Mouse (Mus musculus) splenic B cell, adult 2 months (primary cell): ENCODE measurements around the gene Spata45.

Experiments
- DNase-seq: peaks from one replicate; pipeline ENCODE4 v3.0.0-alpha.2; 2011; ENCODE audit warnings: low read depth, low spot score
- H3K27me3 ChIP-seq: 2 replicates; pipeline ENCODE4 v1.6.1; 2012; ENCODE audit warnings: mild to moderate bottlenecking, low read length, moderate library complexity, mixed read lengths; ENCODE audit not compliant: control insufficient read depth, poor library complexity, insufficient read depth, severe bottlenecking
- H3K36me3 ChIP-seq: 2 replicates; pipeline ENCODE4 v1.6.1; 2012; ENCODE audit warnings: mild to moderate bottlenecking, low read length, moderate library complexity, mixed read lengths; ENCODE audit not compliant: control insufficient read depth, poor library complexity, insufficient read depth, severe bottlenecking

Gene Spata45

DNA sequence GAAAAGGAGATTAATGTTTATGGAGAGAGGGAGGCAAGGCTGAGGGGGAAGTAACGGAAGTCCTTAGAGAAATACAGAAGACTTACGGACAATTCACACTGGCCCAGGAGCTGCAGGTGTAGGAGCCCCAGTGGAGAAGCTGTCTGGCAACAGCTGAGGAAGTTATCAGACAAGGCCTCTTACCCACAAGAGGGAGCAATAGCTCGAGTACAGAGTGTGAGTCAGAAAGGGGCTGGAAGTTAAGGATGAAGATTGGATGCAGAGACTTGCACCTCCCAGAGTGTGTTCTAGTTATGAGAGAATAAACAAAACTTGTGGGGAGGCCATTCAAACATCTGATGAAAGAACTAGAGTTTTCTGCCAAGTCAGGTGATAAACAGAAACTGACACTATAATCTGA lies 21.0 kb downstream of the Spata45 start:
- no peaks in the 10 kb centered on the region for H3K27me3 ChIP-seq
- no peaks in the 10 kb centered on the region for H3K36me3 ChIP-seq
- DNase-seq, result peak; percentile 13

DNA sequence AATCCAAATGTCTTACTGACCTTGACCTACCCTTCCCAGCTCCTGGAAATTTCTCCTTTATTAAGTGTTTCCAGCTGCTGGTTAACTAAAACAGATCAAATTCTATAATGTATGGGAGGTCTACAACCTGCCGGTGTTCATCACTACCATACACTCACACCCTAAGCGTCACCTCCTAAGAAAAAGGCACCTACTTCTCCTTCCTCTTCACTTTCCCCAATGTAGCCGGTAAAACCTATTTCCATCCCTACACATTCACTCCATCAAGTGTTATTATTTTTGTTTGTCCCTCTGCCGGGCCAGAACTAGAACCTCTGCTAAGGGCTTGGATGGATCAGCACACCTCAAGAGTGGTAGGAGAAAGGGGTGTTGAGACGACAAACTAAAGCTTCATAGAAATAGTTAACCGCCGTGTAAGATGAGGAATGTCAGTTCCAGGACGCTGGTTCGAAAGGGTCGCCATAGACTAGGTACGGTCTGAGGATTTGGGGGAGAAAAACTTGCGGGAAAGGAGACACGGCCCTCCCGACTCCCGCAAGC lies 25.9 kb downstream of the Spata45 start:
- H3K36me3 ChIP-seq, result no peaks in the 10 kb centered on the region
- no peaks in the 10 kb centered on the region for H3K27me3 ChIP-seq
- DNase-seq, result no peak

DNA sequence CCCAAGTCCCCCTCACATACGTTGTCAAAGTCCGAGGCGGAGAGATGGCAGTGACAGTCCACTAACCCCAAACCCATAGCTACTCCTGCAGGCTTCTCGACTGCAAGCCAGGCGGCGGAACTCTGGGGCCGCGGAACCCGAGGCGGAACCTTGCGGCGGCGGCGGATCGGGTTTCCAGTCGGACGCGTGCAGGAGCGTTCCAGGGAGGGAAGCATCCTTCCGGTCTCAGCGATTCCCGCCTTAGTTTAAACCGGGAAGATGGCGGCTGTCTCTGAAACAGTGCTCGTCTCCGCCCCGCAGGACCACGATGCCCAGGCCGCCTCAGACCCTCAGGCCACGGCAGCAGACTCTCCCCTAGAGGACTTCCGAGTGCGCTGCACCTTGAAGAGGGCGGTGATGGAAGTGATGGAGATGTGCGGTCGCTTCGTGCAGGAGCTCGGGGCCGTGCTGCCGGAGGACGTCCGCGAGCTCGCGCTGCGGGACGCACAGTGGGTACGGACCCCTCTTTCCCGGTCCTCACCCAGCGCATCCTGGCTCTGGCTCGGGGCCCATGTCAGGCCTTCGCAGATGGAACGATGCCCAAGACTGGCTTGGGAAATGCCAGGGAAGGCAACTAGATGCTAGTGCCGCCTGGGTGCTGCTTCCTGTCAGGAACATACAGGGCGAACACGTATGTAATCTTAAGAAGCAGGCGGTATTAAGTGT lies 26.5 kb downstream of the Spata45 start, which contains the start of the genes Tatdn3 and Nsl1:
TSS of gene Tatdn3 (minus strand) at position 152 of the 705 bp plus-strand sequence.
TSS of gene Nsl1 (plus strand) at position 232 of the 705 bp plus-strand sequence.
- DNase-seq, result peak; percentile 90
- no peaks in the 10 kb centered on the region for H3K36me3 ChIP-seq
- H3K27me3 ChIP-seq, result no peaks in the 10 kb centered on the region

DNA sequence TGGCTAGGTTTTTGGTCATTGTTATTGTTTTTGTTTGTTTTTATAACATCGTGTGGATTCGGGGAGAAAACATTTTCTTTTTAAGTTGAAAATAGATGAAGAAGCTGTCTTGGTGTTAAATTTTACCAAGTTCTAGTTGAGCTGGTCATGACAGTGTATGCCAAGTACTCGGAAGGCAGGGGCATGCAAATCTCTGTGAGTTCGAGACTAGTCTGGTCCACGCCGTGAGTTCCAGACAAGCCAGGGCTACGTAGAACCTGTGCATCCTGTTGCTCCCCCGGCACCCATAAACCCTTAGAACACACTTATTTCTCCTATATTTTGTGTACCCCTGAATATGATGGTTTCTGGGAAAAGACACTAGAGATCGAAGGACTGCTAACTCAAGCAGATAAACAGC lies 27.3 kb downstream of the Spata45 start:
- Histone ChIP-seq H3K36me3 (no peaks in the 10 kb centered on the region), H3K27me3 (no peaks in the 10 kb centered on the region)
- DNase-seq, result no peak

DNA sequence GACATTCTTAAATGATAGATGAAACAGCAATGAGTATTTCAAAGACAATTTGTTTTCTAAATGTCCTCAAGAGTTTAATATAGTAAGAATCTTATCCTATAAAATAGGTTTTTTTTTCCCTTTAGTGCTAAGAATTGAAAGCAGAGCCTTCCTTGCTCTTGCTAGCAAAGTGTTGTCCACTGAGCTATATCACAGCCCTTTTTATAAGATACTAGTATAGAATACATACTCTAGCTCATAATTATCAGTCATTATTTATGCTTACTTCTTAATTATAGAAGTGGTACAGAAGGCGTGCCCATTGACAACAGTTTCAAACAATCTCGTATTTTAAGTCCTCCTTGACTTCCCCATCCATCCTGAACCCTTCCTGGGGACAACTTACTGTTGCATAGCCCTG lies 28.1 kb downstream of the Spata45 start:
- no peaks in the 10 kb centered on the region for H3K36me3 ChIP-seq
- DNase-seq, result no peak
- no peaks in the 10 kb centered on the region for H3K27me3 ChIP-seq

DNA sequence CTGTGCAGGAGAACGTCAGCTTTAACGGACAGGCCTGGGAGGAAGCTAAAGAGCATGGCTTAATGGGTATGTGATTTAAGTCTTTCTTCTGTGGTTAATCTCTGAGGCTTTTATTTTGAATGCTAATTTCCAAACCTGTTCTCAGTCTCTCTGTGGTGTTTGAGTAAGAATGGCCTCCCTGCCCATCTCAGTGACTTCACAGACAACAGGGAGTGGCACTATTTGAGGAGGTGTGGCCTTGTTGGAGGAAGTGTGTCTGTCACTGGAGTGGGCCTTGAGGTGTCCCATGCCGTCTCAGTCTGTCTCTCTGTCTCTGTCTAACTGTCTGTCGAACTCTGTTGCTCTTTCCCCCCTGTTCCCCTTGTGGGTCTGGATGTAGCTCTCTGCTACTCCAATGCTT lies 28.7 kb downstream of the Spata45 start:
- DNase-seq, result no peak
- H3K36me3 ChIP-seq, result no peaks in the 10 kb centered on the region
- no peaks in the 10 kb centered on the region for H3K27me3 ChIP-seq

DNA sequence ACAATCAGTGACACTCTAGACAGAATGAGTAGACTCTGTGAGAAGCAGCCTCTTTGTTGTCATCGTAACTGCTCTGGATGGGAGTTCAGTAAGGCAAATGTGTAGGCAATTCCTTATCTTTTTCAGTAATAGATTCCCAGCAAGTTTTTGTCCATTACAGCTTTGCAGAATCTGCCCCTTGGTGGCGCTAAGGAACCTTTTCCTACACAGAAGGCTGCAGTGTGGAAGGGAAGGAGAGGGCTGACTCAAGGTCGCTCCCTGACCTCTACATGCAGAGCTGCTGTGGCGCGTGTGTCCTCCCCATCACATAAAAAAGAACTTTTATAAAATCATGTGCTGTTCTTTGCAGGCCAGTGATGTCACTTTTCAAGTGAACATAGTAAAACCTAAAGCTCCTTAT lies 31.9 kb downstream of the Spata45 start:
- peak; percentile 18 for DNase-seq
- no peaks in the 10 kb centered on the region for H3K27me3 ChIP-seq
- H3K36me3 ChIP-seq, result no peaks in the 10 kb centered on the region

DNA sequence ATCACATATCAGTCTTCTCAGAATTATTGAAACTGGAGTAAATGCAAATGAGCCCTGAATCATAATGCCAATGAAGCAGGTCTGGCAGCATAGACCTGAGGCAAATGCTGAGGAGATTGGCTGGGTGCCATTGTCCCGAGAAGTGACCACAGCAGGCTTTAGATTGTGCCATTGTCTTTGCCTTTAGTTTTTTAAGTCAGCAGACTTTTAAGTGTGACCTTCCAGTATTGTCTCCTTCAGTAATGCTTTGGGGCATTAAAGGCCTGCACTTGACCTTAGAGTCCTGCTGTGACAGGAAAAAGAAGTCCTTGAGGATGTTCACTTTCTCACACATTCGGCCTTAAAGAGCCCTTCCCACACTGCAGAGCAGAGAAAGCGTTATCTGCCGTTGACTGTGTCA lies 33.8 kb downstream of the Spata45 start:
- DNase-seq, result no peak
- no peaks in the 10 kb centered on the region for H3K36me3 ChIP-seq
- H3K27me3 ChIP-seq, result no peaks in the 10 kb centered on the region

DNA sequence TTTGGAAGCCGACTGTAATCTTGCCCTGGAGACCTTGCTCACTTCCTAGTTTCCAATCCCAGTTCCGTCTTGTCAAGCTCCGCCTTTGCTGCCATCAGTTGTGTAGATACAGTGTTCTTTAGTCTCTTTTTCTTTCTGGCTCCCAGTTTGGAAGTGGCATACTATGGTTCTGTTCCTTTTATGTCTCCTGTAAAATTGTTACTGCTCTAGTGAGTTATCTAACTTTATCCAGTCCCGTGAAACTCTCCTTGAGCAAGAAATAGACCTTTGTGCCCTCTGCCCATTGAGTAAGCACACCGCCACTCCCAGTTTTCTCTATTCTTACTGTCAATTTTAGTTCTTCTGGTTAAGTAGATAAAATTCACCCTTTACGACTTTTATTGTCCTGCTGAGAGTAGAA lies 35.2 kb downstream of the Spata45 start:
- H3K36me3 ChIP-seq, result no peaks in the 10 kb centered on the region
- no peaks in the 10 kb centered on the region for H3K27me3 ChIP-seq
- DNase-seq, result no peak

DNA sequence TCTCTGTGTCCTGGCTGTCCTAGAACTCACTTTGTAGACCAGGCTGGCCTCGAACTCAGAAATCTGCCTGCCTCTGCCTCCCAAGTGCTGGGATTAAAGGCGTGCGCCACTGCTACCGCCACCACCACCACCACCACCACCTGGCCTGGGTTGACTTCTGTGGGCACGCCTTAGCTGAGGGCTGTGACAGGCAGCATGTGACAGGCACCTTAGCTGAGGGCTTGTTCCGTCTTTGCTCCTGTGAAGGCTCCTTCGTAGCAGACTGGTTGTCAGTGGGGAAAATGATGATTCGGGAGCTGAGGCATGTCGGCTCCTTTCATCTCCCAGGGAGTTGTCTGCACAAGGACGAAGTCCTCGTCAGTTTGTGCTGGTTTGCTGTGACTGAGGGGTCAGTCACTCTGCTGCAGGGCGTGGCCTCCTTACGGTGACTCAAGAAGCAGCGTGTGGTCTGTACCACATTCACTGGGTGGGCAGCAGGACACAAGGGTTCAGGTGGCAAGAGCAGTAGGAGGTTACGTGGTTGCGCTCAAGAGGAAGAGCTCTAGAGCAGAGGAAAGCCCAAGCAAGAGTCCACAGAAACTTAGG lies 36.0 kb downstream of the Spata45 start:
- DNase-seq, result peak; percentile 15
- Histone ChIP-seq H3K27me3 (no peaks in the 10 kb centered on the region), H3K36me3 (no peaks in the 10 kb centered on the region)

DNA sequence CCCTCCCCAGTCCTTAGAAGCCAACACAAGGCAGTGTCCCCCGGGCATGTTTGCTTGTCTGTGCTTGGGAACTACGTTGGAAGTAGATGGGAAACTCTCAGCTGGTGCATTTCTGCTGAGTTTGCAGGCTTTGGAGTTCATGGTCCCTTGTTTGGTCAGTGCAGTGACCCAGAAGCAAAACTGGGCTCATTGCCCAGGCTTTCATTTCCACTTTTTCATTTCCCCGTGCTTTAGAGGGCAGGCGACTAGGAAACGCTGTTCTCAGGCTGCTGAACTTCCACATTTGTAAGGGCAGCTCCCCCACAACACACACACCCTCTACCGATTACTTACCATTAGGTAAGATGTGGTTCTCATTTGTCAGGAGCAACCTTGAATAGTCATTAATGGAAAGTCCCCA lies 36.6 kb downstream of the Spata45 start:
- no peaks in the 10 kb centered on the region for H3K27me3 ChIP-seq
- DNase-seq, result peak; percentile 78
- no peaks in the 10 kb centered on the region for H3K36me3 ChIP-seq

DNA sequence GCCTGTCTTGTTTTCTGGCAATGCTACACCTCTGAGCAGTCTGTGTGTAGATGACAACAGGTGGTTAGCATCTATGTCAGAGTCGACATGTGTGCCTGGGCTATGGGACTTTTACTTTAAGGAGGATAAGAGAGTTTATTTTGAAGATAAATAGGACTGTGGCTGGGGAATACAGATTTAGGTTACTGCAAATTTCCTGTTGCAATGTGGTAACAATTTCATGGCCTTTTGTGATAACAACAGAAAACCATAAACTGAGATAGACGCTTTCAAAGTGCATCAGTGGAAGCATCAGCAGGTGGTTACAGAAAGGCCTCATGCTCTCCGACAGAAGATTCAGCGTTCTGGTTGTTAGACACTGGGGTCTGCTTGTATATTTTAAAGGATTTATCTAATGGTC lies 37.0 kb downstream of the Spata45 start:
- Histone ChIP-seq H3K27me3 (no peaks in the 10 kb centered on the region), H3K36me3 (no peaks in the 10 kb centered on the region)
- DNase-seq, result no peak

DNA sequence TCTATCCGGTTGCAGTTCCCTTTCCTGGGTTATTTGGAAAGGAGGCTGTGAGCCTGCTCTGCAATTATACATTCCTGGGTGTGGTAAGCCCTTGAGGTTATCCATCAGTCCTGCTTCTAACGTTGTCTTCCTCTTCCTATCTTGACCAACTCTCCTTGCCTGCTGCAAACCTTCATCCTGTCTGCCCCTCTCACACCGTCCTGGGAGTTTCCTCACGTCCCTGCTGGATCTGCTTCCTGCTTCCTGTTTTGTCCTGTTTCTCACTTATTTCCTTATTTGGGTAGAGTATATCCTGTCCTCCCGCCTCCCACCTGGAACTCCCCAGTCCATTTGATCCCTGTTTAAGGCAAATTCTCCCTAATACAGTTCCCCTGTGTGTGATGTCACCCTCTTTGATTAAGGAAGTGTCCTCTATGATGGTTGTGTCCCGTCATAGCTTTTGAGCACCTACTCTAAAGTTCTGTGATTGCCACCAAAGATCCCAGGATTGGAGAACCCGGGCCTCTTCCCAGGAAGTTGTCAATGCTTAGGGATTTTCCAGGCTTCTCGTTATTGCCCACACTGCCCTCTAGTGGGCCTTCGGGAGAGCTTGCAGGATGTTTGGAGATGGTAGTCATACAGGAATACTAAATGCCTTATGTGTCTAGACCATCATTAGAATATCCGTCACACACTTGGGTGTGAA lies 38.9 kb downstream of the Spata45 start:
- H3K27me3 ChIP-seq, result no peaks in the 10 kb centered on the region
- H3K36me3 ChIP-seq, result no peaks in the 10 kb centered on the region
- DNase-seq, result peak; percentile 31

DNA sequence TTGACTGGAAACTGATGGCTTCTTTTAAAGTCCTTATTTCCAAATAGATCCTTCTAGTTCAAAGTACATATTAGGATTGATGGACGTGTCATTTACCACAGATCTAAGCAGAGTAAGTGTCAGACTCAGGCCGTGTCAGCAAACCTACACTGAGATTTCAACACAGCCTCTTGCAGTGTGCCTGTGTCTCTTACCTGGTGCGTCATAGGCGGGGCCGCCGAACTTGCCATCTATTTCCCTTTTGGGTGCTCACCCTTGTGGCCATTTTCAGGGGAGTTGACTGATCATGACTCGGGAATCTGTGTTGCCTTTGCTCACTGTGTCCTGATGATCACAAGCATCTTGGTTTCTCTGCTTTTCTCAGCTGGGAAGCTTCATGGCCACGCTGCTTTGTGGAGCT lies 46.8 kb downstream of the Spata45 start:
- no peaks in the 10 kb centered on the region for H3K36me3 ChIP-seq
- no peaks in the 10 kb centered on the region for H3K27me3 ChIP-seq
- no peak for DNase-seq

DNA sequence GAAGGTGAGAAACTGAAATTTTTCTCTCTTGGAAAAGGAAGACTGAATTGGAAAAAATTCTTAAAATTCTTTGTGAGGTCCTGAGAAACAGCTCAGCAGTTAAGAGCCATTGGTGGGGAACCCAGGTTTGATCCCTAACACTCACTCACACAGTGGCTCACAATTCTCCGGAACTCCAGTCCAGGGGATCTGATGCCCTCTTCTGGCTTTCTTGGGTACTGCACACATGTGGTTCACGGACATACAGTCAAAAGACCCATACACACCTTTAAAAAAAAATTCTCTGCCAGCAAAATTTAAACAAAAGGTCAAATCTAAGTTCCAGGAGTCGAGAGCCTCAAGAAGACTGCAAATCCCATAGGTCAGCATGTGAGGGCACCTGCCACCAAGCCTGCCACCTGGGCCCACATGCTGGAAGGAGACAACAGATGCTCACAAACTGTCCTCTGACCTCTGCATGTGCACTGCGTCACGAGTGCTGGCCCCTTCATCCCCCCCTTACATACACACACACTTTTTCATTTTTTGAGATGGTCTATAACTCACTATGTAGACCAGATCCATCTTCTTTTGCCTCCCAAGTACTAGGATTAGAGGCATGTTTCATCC lies 48.6 kb downstream of the Spata45 start:
- DNase-seq, result peak; percentile 74
- no peaks in the 10 kb centered on the region for H3K27me3 ChIP-seq
- H3K36me3 ChIP-seq, result no peaks in the 10 kb centered on the region
